Mouse (Mus musculus): ENCODE results near the gene Gnl1. TPM values are rescaled to one million over a fixed set of nuclear protein-coding genes. Genes with fewer than 3 reads are reported as not detected.
"Not testable (repeated sequence)": the region's sequence is repeated elsewhere in the genome, so short reads cannot be mapped to it uniquely, and the experiment has no call there.

Gnl1 gene
- polyA plus RNA-seq, 1 experiment from 2014 or later = 65.1 TPM

GRCm38 (mm10) chr17:36020191-36021073 lies 40.8 kb downstream of the Gnl1 start, which contains the start of gene H2-T24:
H2-T24 (minus strand) TSS chr17:36020560.
- H3K4me3 ChIP-seq = no peak within 1 kb of the TSS
- no peaks in the 10 kb centered on the region for H3K9me3 ChIP-seq
- peak; percentile 40; the same call in 1 of the 2 replicates for ATAC-seq (ENCODE audit: low FRiP score, low read depth)
- WGBS = 42% methylated on average over 15 of the region's 15 CpGs
- no peak within 1 kb of the TSS; the same call in 1 of the 2 replicates for H3K27ac ChIP-seq
- H3K4me1 ChIP-seq = peaks cover 5% of the 10 kb centered on the region; the same call in 1 of the 2 replicates
- H3K27me3 ChIP-seq = no peaks in the 10 kb centered on the region
- peak within 1 kb of the TSS; percentile 36; the same call in 1 of the 2 replicates for H3K4me2 ChIP-seq (replicated peaks)
- H3K9ac ChIP-seq = no peak within 1 kb of the TSS
- 0 out of 2 replicates have a peak, but pooled peaks cover 5% of the 10 kb centered on the region for H3K36me3 ChIP-seq

- WGBS = 94% methylated on average over 1 of the region's 1 CpGs
- H3K9ac ChIP-seq = no peak overlapping the region
- no peak overlapping the region for H3K4me3 ChIP-seq
- no peaks in the 10 kb centered on the region for H3K36me3 ChIP-seq
- peak overlapping the region; percentile 36; the same call in 1 of the 2 replicates for H3K4me2 ChIP-seq (replicated peaks)
- ATAC-seq (ENCODE audit: low FRiP score, low read depth) = no peak
- no peaks in the 10 kb centered on the region for H3K27me3 ChIP-seq
- no peak overlapping the region for H3K27ac ChIP-seq
- peaks cover 5% of the 10 kb centered on the region; the same call in 1 of the 2 replicates for H3K4me1 ChIP-seq
- no peaks in the 10 kb centered on the region for H3K9me3 ChIP-seq
Measured at GRCm38 (mm10) chr17:36021309-36021708, 41.7 kb downstream of the Gnl1 start.

GRCm38 (mm10) chr17:36022098-36022497 lies 42.4 kb downstream of the Gnl1 start:
- Histone ChIP-seq H3K27me3 (no peaks in the 10 kb centered on the region), H3K9ac (no peak overlapping the region), H3K4me3 (no peak overlapping the region), H3K36me3 (no peaks in the 10 kb centered on the region), H3K4me1 (peaks cover 5% of the 10 kb centered on the region; the same call in 1 of the 2 replicates), H3K27ac (no peak overlapping the region), H3K4me2 (replicated peaks) (no peak overlapping the region), H3K9me3 (no peaks in the 10 kb centered on the region)
- 90% methylated on average over 9 of the region's 9 CpGs for WGBS
- ATAC-seq (ENCODE audit: low FRiP score, low read depth) = no peak

- Histone ChIP-seq H3K4me1 (peaks cover 5% of the 10 kb centered on the region; the same call in 1 of the 2 replicates), H3K9ac (no peak overlapping the region), H3K36me3 (no peaks in the 10 kb centered on the region), H3K4me3 (no peak overlapping the region), H3K4me2 (replicated peaks) (no peak overlapping the region), H3K9me3 (no peaks in the 10 kb centered on the region), H3K27me3 (no peaks in the 10 kb centered on the region), H3K27ac (no peak overlapping the region)
- 89% methylated on average over 6 of the region's 6 CpGs for WGBS
- ATAC-seq (ENCODE audit: low FRiP score, low read depth) = no peak
Measured at GRCm38 (mm10) chr17:36022922-36023321, 43.3 kb downstream of the Gnl1 start.

- Histone ChIP-seq H3K4me3 (no peak overlapping the region), H3K36me3 (no peaks in the 10 kb centered on the region), H3K4me1 (peaks cover 5% of the 10 kb centered on the region; the same call in 1 of the 2 replicates), H3K27ac (no peak overlapping the region), H3K9ac (no peak overlapping the region), H3K4me2 (replicated peaks) (no peak overlapping the region), H3K9me3 (no peaks in the 10 kb centered on the region), H3K27me3 (no peaks in the 10 kb centered on the region)
- ATAC-seq (ENCODE audit: low FRiP score, low read depth) = no peak
- WGBS = 63% methylated on average over 9 of the region's 9 CpGs
Measured at GRCm38 (mm10) chr17:36023710-36024654, 44.3 kb downstream of the Gnl1 start.

DNA sequence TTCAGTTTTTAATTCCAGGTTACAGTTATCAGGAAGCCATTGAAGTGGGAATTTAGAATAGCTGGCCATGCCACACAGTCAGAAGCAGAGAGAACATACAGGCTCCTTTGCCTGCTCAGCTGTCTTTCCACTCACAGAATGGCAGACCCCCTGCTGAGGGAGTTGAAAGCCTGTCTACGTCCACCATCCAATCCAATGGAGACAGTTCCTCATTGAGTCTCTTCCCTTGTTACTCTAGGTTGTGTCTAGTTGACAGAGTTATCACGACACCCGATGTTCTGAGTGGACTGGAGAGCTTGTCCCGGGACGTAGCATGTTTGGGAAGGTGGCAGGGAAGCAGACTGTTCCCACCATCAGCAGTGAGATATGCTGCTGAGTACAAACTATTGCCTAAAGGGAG lies 45.5 kb downstream of the Gnl1 start:
- WGBS = 81% methylated on average over 5 of the region's 5 CpGs
- H3K4me3 ChIP-seq = no peak overlapping the region
- no peak overlapping the region for H3K27ac ChIP-seq
- ATAC-seq (ENCODE audit: low FRiP score, low read depth) = no peak
- H3K27me3 ChIP-seq = no peaks in the 10 kb centered on the region
- H3K9me3 ChIP-seq = no peaks in the 10 kb centered on the region
- H3K4me2 ChIP-seq (replicated peaks) = no peak overlapping the region
- no peak overlapping the region for H3K9ac ChIP-seq
- no peaks in the 10 kb centered on the region for H3K36me3 ChIP-seq
- H3K4me1 ChIP-seq = peaks cover 5% of the 10 kb centered on the region; the same call in 1 of the 2 replicates

GRCm38 (mm10) chr17:36025901-36026300 lies 46.2 kb downstream of the Gnl1 start:
- Histone ChIP-seq H3K4me3 (no peak overlapping the region), H3K4me1 (peaks cover under 1% of the 10 kb centered on the region; the same call in 1 of the 2 replicates)
- WGBS = 75% methylated on average over 4 of the region's 4 CpGs

DNA sequence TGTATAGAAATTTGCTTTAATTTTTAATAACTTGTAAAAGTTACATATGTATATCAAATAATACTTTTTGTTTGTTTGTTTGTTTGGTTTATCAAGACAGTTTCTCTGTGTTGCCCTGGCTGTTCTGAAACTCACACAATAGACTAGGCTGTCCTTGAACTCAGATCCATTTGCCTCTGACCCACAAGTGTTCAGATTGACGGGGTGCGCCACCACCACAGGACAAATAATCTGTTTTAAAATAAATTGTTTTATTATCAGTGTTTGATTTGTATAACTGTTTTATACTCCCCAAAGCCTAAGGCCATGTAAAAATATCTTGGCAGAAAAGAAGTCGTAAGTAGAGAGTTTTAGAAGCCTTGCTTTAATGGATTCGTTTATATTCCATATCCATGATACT lies 48.0 kb downstream of the Gnl1 start:
- Histone ChIP-seq H3K27me3 (peaks cover 10% of the 10 kb centered on the region; the same call in 1 of the 2 replicates), H3K4me1 (peaks cover 5% of the 10 kb centered on the region), H3K36me3 (no peaks in the 10 kb centered on the region), H3K4me3 (no peak overlapping the region), H3K27ac (no peak overlapping the region), H3K4me2 (replicated peaks) (no peak overlapping the region), H3K9me3 (no peaks in the 10 kb centered on the region), H3K9ac (no peak overlapping the region)
- no peak for ATAC-seq (ENCODE audit: low FRiP score, low read depth)
- WGBS = 87% methylated on average over 4 of the region's 4 CpGs

More at GRCm38 (mm10) chr17:36025901-36026300, 46.2 kb downstream of the Gnl1 start:
- H3K9ac ChIP-seq = no peak overlapping the region
- H3K4me2 ChIP-seq (replicated peaks) = no peak overlapping the region
- no peaks in the 10 kb centered on the region for H3K36me3 ChIP-seq
- no peaks in the 10 kb centered on the region; the same call in 1 of the 2 replicates for H3K27me3 ChIP-seq
- no peaks in the 10 kb centered on the region for H3K9me3 ChIP-seq
- ATAC-seq (ENCODE audit: low FRiP score, low read depth) = no peak
- H3K27ac ChIP-seq = no peak overlapping the region

- peaks cover 10% of the 10 kb centered on the region; the same call in 1 of the 2 replicates for H3K27me3 ChIP-seq
- no peak overlapping the region for H3K4me3 ChIP-seq
- peaks cover 5% of the 10 kb centered on the region for H3K4me1 ChIP-seq
- no peak overlapping the region for H3K27ac ChIP-seq
- no peaks in the 10 kb centered on the region for H3K9me3 ChIP-seq
- no peak for ATAC-seq (ENCODE audit: low FRiP score, low read depth)
- H3K36me3 ChIP-seq = no peaks in the 10 kb centered on the region
- WGBS = 85% methylated on average over 7 of the region's 7 CpGs
- no peak overlapping the region for H3K9ac ChIP-seq
- no peak overlapping the region for H3K4me2 ChIP-seq (replicated peaks)
Measured at GRCm38 (mm10) chr17:36028879-36029619, 49.4 kb downstream of the Gnl1 start.

DNA sequence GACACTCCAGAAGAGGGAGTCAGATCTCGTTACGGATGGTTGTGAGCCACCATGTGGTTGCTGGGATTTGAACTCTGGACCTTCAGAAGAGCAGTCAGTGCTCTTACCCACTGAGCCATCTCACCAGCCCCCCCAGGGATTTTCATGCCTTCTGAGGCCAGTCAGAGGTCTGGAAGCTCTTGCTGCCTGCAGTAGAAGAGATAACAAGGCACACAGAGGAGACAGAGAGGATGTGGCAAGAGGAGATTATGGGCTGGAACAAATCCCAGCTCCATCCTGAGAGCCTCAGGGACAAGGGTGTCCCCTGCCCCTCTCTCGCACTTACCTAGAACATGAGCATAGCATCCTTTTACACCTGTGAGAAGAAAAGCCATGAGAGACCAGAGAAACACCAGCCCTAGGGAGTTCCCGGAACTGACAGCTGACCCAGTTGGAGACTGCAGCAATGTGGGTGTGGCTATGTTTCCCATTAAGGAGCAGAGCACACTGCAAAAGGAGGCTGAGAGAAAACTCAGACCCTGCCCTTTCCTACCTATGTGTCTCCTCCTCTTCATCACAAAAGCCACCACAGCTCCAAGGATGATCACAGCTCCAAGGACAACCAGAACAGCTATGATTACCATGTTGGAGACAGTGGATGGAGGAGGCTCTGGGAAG lies 50.5 kb downstream of the Gnl1 start:
- H3K27me3 ChIP-seq = peaks cover 10% of the 10 kb centered on the region; the same call in 1 of the 2 replicates
- H3K36me3 ChIP-seq; H3K4me2 ChIP-seq (replicated peaks); H3K4me1 ChIP-seq; H3K9me3 ChIP-seq; H3K4me3 ChIP-seq; H3K27ac ChIP-seq; H3K9ac ChIP-seq; ATAC-seq (ENCODE audit: low FRiP score, low read depth): not testable (repeated sequence)
- 85% methylated on average over 4 of the region's 4 CpGs for WGBS
